Mouse (Mus musculus) gastrocnemius, postnatal 25 days (tissue): ENCODE measurements at regions not wholly inside any gene's neighbourhood (a gene's known extent, or its start where the extent isn't known, plus 50 kb on each side); places are given as distances from the start of the nearest gene placed in this dataset.

Experiments used
- DNase-seq: peaks from one replicate; pipeline ENCODE4 v3.0.0; 2022

GRCm38 (mm10) chr9:93130561-93130960, 588.5 kb downstream of the Plod2 start:
- no peak for DNase-seq

GRCm38 (mm10) chr9:93131620-93132200, 589.7 kb downstream of the Plod2 start:
- DNase-seq, result no peak

DNA sequence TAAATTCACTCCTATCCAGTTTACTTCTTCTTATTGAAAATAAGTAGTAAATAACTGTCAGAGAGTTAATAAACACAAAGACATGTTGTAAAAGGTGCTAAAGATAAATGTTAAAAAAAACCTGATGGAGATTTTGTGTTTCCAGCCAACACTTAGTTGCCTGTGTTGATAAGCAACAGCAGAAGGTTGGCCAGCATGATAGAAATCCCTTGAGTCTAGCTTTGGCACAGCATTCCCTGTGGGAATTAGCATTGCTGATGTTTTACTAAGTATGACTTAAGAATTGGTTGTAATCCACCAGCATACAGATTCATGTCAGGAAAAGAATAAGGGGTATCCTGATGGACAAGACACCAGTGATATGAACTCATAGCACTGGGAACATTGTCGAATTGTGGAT, 594.3 kb downstream of the Plod2 start:
- no peak for DNase-seq

- no peak for DNase-seq
These were observed 628.0 kb downstream of the Plod2 start for GRCm38 (mm10) chr9:93170071-93170470.

GRCm38 (mm10) chr9:93186638-93187037, 644.6 kb downstream of the Plod2 start:
- DNase-seq, result no peak

- DNase-seq, result no peak
These were observed 690.5 kb downstream of the Plod2 start for GRCm38 (mm10) chr9:93232562-93232961.

GRCm38 (mm10) chr9:93252146-93252545, 710.1 kb downstream of the Plod2 start:
- no peak for DNase-seq

GRCm38 (mm10) chr9:93297332-93297731, 755.3 kb downstream of the Plod2 start:
- no peak for DNase-seq

DNA sequence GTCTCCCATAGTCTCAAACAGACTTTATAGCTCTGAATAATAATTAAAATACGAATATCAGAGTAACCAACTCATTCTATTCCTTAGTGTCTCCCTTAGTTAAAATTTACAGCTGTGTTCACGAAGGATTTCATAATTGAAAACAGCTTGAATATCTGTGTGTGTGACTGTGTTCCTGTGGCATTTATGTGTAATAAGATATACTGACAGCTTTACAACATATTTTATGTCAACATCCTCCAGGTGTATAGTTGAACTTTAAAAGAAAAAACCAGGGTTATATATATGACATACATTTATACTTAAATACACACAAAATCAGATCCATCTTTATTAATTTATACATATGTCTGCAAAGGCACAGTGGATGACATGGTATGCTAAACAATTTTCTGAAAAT, 764.7 kb downstream of the Plod2 start:
- no peak for DNase-seq

- no peak for DNase-seq
These were observed 787.1 kb downstream of the Plod2 start for GRCm38 (mm10) chr9:93328997-93329682.
